Mouse (Mus musculus) CH12.LX (cell line): ENCODE measurements at regions not wholly inside any gene's neighbourhood (a gene's known extent, or its start where the extent isn't known, plus 50 kb on each side); places are given as distances from the start of the nearest gene placed in this dataset.

ENCODE experiments used
- DNase-seq: peaks from one replicate; pipeline ENCODE4 v3.0.0-alpha.2; 2013; ENCODE audit errors: extremely low read depth
- H3K27ac ChIP-seq: 2 replicates; pipeline ENCODE4 v1.5.1; 2012; ENCODE audit warnings: low read depth, mild to moderate bottlenecking, control low read depth, moderate library complexity; ENCODE audit not compliant: insufficient read depth
- H3K27me3 ChIP-seq: replicated peaks from 2 replicates; pipeline ENCODE3; 2012; ENCODE audit warnings: inconsistent platforms
- H3K36me3 ChIP-seq, 2 experiments: replicated peaks in 1 of 2; 2 replicates each; pipeline versions ENCODE3 to v1.6.1; 2012; ENCODE audit warnings: inconsistent platforms in 1 of 2, low read length in 1 of 2, mild to moderate bottlenecking in 1 of 2, mixed read lengths in 1 of 2, moderate library complexity in 1 of 2; ENCODE audit not compliant: control insufficient read depth in 1 of 2, insufficient read depth in 1 of 2
- H3K4me1 ChIP-seq, 2 experiments: 2 replicates each; pipeline ENCODE4 v1.6.1; 2012; ENCODE audit warnings: inconsistent platforms in 1 of 2, moderate library complexity in 1 of 2; ENCODE audit not compliant: insufficient read depth in 2 of 2, control insufficient read depth in 1 of 2
- H3K4me2 ChIP-seq: 2 replicates; pipeline ENCODE4 v1.6.1; 2012; ENCODE audit warnings: low read depth, mild to moderate bottlenecking, control low read depth; ENCODE audit not compliant: poor library complexity, insufficient read depth, severe bottlenecking
- H3K4me3 ChIP-seq, 3 experiments: fragments of 150-350 bp in 1 of 3; sonication (generic) in 1 of 3; replicated peaks in 1 of 3; 2 replicates each; pipeline versions ENCODE3 to v1.5.1; 2011 to 2012; ENCODE audit warnings: low read depth in 2 of 3, low read length in 2 of 3, mild to moderate bottlenecking in 2 of 3, moderate library complexity in 2 of 3, control low read depth in 1 of 3, improper control_type of control experiment in 1 of 3, inconsistent platforms in 1 of 3, mixed read lengths in 1 of 3; ENCODE audit not compliant: poor library complexity in 1 of 3
- H3K79me2 ChIP-seq: replicated peaks from 2 replicates; pipeline ENCODE4 v1.6.1; 2012; ENCODE audit warnings: mild to moderate bottlenecking, moderate library complexity; ENCODE audit not compliant: control insufficient read depth, poor library complexity, insufficient read depth, severe bottlenecking; ENCODE audit errors: extremely low read depth
- H3K9ac ChIP-seq: 2 replicates; pipeline ENCODE4 v1.6.1; 2012; ENCODE audit warnings: low read depth, mild to moderate bottlenecking, control low read depth, moderate library complexity; ENCODE audit not compliant: insufficient read depth
- H3K9me3 ChIP-seq: replicated peaks from 2 replicates; pipeline ENCODE3; 2012; ENCODE audit warnings: low read length, inconsistent platforms, mixed read lengths
- BHLHE40 ChIP-seq: IDR thresholded peaks from 2 replicates; pipeline ENCODE4 v1.6.1; 2011; ENCODE audit warnings: mild to moderate bottlenecking, low read depth, low read length, improper control_type of control experiment
- CHD2 ChIP-seq: IDR thresholded peaks from 2 replicates; pipeline ENCODE4 v1.6.1; 2011; ENCODE audit warnings: low read length, improper control_type of control experiment
- E2F4 ChIP-seq: IDR thresholded peaks from 2 replicates; pipeline ENCODE4 v1.6.1; 2011; ENCODE audit warnings: low read depth, low read length, improper control_type of control experiment; ENCODE audit not compliant: insufficient replicate concordance
- ELF1 ChIP-seq: IDR thresholded peaks from 2 replicates; pipeline ENCODE4 v1.6.1; 2014; ENCODE audit warnings: low read depth, mild to moderate bottlenecking, inconsistent platforms, low read length, improper control_type of control experiment
- EP300 ChIP-seq: IDR thresholded peaks from 2 replicates; pipeline ENCODE4 v1.6.1; 2011; ENCODE audit warnings: low read length, improper control_type of control experiment
- ETS1 ChIP-seq: conservative IDR thresholded peaks from 2 replicates; pipeline ENCODE4 v1.6.1; 2012; ENCODE audit warnings: low read depth, mild to moderate bottlenecking, inconsistent platforms, low read length, improper control_type of control experiment, moderate library complexity
- GABPA ChIP-seq: IDR thresholded peaks from 2 replicates; pipeline ENCODE4 v1.6.1; 2012; ENCODE audit warnings: low read depth, low read length, improper control_type of control experiment, inconsistent platforms; ENCODE audit not compliant: insufficient replicate concordance
- HCFC1 ChIP-seq: IDR thresholded peaks from 2 replicates; pipeline ENCODE4 v1.6.1; 2012; ENCODE audit warnings: low read depth, mild to moderate bottlenecking, inconsistent platforms, low read length, improper control_type of control experiment
- KAT2A ChIP-seq: IDR thresholded peaks from 2 replicates; pipeline ENCODE4 v1.6.1; 2012; ENCODE audit warnings: low read length, improper control_type of control experiment, inconsistent platforms; ENCODE audit not compliant: insufficient replicate concordance
- MAZ ChIP-seq: IDR thresholded peaks from 2 replicates; pipeline ENCODE4 v1.6.1; 2012; ENCODE audit warnings: low read depth, mild to moderate bottlenecking, inconsistent platforms, low read length, improper control_type of control experiment, moderate library complexity
- MYC ChIP-seq: IDR thresholded peaks from 2 replicates; pipeline ENCODE4 v1.6.1; 2011; ENCODE audit warnings: low read depth, mild to moderate bottlenecking, improper control_type of control experiment, low read length
- NELFE ChIP-seq: IDR thresholded peaks from 2 replicates; pipeline ENCODE4 v1.6.1; 2011; ENCODE audit warnings: low read depth, low read length, improper control_type of control experiment
- NRF1 ChIP-seq: IDR thresholded peaks from 2 replicates; pipeline ENCODE4 v1.6.1; 2014; ENCODE audit warnings: low read depth, mild to moderate bottlenecking, inconsistent platforms, low read length, improper control_type of control experiment, moderate library complexity
- PAX5 ChIP-seq: IDR thresholded peaks from 2 replicates; pipeline ENCODE4 v1.6.1; 2012; ENCODE audit warnings: low read length, inconsistent platforms, mixed read lengths
- POLR2AphosphoS2 ChIP-seq: IDR thresholded peaks from 2 replicates; pipeline ENCODE4 v1.6.1; 2011; ENCODE audit warnings: low read depth, low read length, improper control_type of control experiment
- RAD21 ChIP-seq: IDR thresholded peaks from 2 replicates; pipeline ENCODE4 v1.6.1; 2011; ENCODE audit warnings: low read depth, mild to moderate bottlenecking, low read length, improper control_type of control experiment, moderate library complexity
- RCOR1 ChIP-seq: conservative IDR thresholded peaks from 2 replicates; pipeline ENCODE4 v1.6.1; 2012; ENCODE audit warnings: low read depth, mild to moderate bottlenecking, inconsistent platforms, low read length, improper control_type of control experiment
- SIN3A ChIP-seq: IDR thresholded peaks from 2 replicates; pipeline ENCODE4 v1.6.1; 2012; ENCODE audit warnings: low read length, improper control_type of control experiment, inconsistent platforms
- SMC3 ChIP-seq: IDR thresholded peaks from 2 replicates; pipeline ENCODE4 v1.6.1; 2011; ENCODE audit warnings: low read depth, low read length, improper control_type of control experiment
- UBTF ChIP-seq: IDR thresholded peaks from 2 replicates; pipeline ENCODE4 v1.6.1; 2012; ENCODE audit warnings: low read depth, mild to moderate bottlenecking, inconsistent platforms, low read length, improper control_type of control experiment, moderate library complexity
- USF1 ChIP-seq: IDR thresholded peaks from 2 replicates; pipeline ENCODE4 v1.6.1; 2014; ENCODE audit warnings: low read depth, mild to moderate bottlenecking, inconsistent platforms, low read length, improper control_type of control experiment
- USF2 ChIP-seq: conservative IDR thresholded peaks from 2 replicates; pipeline ENCODE4 v1.6.1; 2011; ENCODE audit warnings: low read depth, low read length, improper control_type of control experiment
- ZC3H11A ChIP-seq: IDR thresholded peaks from 2 replicates; pipeline ENCODE4 v1.6.1; 2012; ENCODE audit warnings: low read depth, mild to moderate bottlenecking, inconsistent platforms, low read length, improper control_type of control experiment
- ZKSCAN1 ChIP-seq: IDR thresholded peaks from 2 replicates; pipeline ENCODE4 v1.6.1; 2012; ENCODE audit warnings: low read depth, inconsistent platforms, low read length, improper control_type of control experiment, borderline replicate concordance
- ZMIZ1 ChIP-seq: IDR thresholded peaks from 2 replicates; pipeline ENCODE4 v1.6.1; 2012; ENCODE audit warnings: low read depth, mild to moderate bottlenecking, inconsistent platforms, low read length, improper control_type of control experiment
- ZNF384 ChIP-seq: IDR thresholded peaks from 2 replicates; pipeline ENCODE4 v1.6.1; 2012; ENCODE audit warnings: low read depth, low read length, improper control_type of control experiment, inconsistent platforms
- dilution Hi-C: fragments of 300-500 bp; cut with MboI; formaldehyde crosslinking; loops from 2 replicates; pipeline ENCODE4 v1.14.3; 2020; ENCODE audit warnings: low sequenced_read_pairs; ENCODE audit not compliant: extremely low pct_unique_long_range_greater_than_20kb, extremely low pct_ligation_motif_present
- in situ Hi-C: fragments of 300-500 bp; cut with MboI; formaldehyde crosslinking; loops from 3 replicates; pipeline ENCODE4 v1.14.3; 2019; ENCODE audit warnings: low sequenced_read_pairs, low pct_ligation_motif_present, low pct_unique_long_range_greater_than_20kb, mixed read lengths

- H3K36me3 ChIP-seq = no peaks in the 10 kb centered on the region
- TF ChIP-seq ZKSCAN1 = no peak
- no peak for TF ChIP-seq CHD2
- no peak for TF ChIP-seq NELFE
- no peak for TF ChIP-seq ETS1
- no peak for TF ChIP-seq MAZ
- TF ChIP-seq PAX5 = no peak
- no peak for TF ChIP-seq SIN3A
- no peak for TF ChIP-seq BHLHE40
- no peak for TF ChIP-seq EP300
- no peak for TF ChIP-seq SMC3
- TF ChIP-seq HCFC1 = no peak
- no peak for TF ChIP-seq MYC
- TF ChIP-seq ZMIZ1 = no peak
- H3K4me3 ChIP-seq = no peak overlapping the region
- H3K27ac ChIP-seq = no peak overlapping the region
- H3K27me3 ChIP-seq = no peaks in the 10 kb centered on the region
- H3K9me3 ChIP-seq = no peaks in the 10 kb centered on the region
- H3K9ac ChIP-seq = no peak overlapping the region
- no peaks in the 10 kb centered on the region for H3K79me2 ChIP-seq
- in situ Hi-C loops = no loop called here
- no peak for DNase-seq
- peaks cover 10 to 22% of the 10 kb centered on the region in 2 experiments for H3K4me1 ChIP-seq
- H3K4me2 ChIP-seq = no peak overlapping the region
- dilution Hi-C loops = no loop called here
These were observed 52.1 kb upstream of the Kdm7a start for GRCm38 (mm10) chr6:39258656-39259055.

DNA sequence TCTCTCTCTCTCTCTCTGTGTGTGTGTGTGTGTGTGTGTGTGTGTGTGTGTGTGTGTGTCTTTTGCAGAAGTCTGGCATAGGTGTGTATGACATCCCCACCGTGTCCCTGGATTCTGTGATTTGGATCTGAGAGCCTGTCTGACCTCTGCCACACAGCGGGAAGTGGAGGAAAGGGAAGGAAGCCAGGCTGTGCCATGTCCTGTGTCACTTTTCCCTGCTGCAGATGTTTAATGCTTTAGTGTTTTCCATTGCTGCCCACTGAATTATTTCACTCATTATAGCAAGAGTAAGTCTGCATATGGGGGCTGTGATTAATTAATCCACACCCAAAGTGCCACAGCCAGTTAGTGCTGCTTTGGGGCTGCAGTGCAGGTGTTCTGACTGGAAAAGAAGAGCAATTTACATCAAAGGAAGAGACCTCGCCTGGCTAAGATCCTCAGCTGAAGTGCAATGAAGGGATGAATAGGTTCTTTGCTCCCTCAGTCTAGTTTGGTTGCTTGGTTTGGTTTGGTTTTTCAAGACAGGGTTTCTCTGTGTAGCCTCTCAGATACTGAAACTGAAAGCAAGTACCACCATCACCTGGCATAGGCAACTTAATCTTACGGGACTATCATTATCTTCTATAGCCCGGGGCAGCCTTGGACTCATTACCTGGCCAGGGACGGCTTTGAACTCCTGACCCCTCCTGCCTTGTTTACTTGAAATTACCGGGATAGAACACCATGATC is 51.2 kb upstream of the Kdm7a start:
- dilution Hi-C loops = no loop called here

More for the DNA sequence above, 51.2 kb upstream of the Kdm7a start:
- peaks cover 10 to 22% of the 10 kb centered on the region in 2 experiments for H3K4me1 ChIP-seq
- no peaks in the 10 kb centered on the region for H3K36me3 ChIP-seq
- peak overlapping the region; percentile 7; the same call in 1 of the 2 replicates for H3K4me2 ChIP-seq
- H3K9me3 ChIP-seq = no peaks in the 10 kb centered on the region
- in situ Hi-C loops = no loop called here
- H3K27ac ChIP-seq = no peak overlapping the region
- no peak overlapping the region for H3K9ac ChIP-seq
- no peak for DNase-seq
- H3K27me3 ChIP-seq = no peaks in the 10 kb centered on the region
- no peak overlapping the region for H3K4me3 ChIP-seq
- H3K79me2 ChIP-seq = no peaks in the 10 kb centered on the region
- TF ChIP-seq EP300 (no peak), RCOR1 (no peak), ZNF384 (no peak), NRF1 (no peak), RAD21 (no peak), MAZ (no peak), ZKSCAN1 (no peak), USF2 (no peak), KAT2A (no peak), SMC3 (no peak), ELF1 (no peak), ETS1 (no peak), USF1 (no peak), E2F4 (no peak), PAX5 (no peak), POLR2AphosphoS2 (no peak), GABPA (no peak), UBTF (no peak), ZC3H11A (no peak)
